Mouse (Mus musculus) megakaryocyte-erythroid progenitor cell, adult 5-6 weeks (primary cell): Measurements from ENCODE around the gene Iffo1. TPM values are rescaled to one million over a fixed set of nuclear protein-coding genes. Genes with fewer than 3 reads are reported as not detected.
"Not testable (repeated sequence)": the region's sequence is repeated elsewhere in the genome, so short reads cannot be mapped to it uniquely, and the experiment has no call there.

Experiments
- ATAC-seq: replicated peaks from 2 replicates; pipeline ENCODE4 v1.8.0; 2016; ENCODE audit warnings: mild to moderate bottlenecking, inconsistent platforms; ENCODE audit not compliant: severe bottlenecking, poor library complexity, low FRiP score, low TSS enrichment
- total RNA-seq, 2 experiments: library from RNA; stranded (forward) in 1 of 2; stranded (reverse) in 1 of 2; fragments of 200-1000, 215-1000 nt in 1 of 2; fragments of >200 nt in 1 of 2; fragmentation: Nextera tagmentation in 1 of 2; gene quantifications; 2 replicates each; pipeline ENCODE4 v1.2.3; 2014 to 2017

Gene Iffo1
- total RNA-seq, 2 experiments from 2014 or later: 10.3 to 22.7 TPM

DNA sequence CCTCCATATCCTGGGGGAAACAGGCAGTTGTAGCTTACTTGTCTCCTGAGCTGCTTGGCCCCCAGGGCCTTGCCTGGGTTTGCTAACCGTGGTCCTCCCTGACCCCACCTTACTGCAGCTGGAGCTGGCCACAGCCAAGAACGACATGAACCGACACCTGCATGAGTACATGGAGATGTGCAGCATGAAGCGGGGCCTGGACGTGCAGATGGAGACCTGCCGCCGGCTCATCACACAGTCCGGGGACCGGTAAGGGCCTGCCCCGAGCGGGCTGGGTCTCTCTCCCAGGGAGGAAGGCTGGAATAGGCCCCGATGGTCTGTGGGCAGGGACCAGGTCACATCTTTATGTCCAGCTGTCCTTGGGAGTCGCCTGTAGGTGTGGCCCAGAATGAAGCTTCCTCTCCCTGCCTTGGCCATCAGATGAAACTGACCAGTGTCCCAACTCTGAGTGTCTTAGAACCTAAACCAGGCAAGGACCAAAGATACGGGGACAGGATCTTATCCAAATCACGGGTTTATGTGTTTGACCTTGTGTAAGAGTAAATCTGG, 14.0 kb downstream of the Iffo1 start:
- no peak for ATAC-seq

GRCm38 (mm10) chr6:125159773-125160557, 14.9 kb downstream of the Iffo1 start:
- ATAC-seq: no peak

DNA sequence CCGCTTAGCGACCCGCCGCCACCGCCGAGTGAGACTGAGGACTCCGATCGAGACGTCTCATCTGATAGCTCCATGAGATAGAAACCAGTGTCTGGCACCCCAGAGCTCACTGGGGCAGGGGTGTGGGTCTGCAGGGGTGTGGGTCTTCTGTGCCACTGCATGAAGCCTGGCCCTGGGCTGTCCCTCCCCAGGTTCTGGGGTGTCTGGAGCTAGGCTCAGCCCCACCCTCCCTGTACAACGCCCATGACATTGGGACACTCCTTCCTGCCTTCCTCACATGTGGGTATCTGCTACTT, 15.5 kb downstream of the Iffo1 start:
- ATAC-seq: no peak

DNA sequence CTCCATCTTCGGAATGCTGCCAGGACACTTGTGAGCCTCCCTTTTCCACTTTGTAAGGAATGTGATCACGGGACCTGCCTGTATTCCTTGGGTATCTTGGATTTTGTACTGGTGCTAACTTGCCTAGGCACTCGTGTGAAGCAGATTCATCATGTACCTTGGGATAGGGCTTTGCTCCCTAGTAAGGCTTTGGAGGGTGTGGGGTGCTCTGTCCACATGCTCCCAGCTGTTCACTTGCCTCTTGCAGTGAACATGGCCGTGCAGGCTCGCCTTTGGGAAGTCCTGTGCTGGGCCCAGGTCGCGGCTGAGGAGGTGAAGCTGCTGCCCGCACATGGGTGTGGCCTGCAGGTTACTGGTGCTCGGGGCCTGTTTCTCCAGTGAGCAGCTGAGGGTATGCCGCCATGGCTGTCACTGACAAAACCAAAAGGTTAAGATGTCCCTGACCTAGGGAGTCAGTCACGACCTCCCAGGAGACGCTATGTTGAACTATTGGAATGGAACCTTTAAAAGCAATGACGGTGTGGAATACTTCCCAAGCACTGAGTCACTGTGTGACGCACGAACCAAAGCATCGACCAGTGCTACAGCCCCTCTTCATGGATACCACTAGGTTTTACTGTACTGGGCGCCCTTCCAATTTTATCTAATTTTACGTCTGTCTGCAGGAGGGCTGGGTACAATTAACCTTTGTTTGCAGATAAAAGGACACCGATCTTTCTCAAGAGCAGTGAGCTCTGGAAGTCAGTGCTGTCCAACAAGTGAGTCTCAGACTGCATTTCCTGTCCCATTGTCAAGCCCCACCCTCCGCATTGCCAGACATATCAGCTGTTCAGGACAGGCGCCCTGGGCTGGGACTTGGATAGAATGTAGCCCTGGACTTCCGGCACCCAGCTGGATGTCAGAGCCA, 16.1 kb downstream of the Iffo1 start:
- peak; percentile 10; the same call in 1 of the 2 replicates for ATAC-seq

- ATAC-seq: not testable (repeated sequence)
Observed at GRCm38 (mm10) chr6:125161971-125162370, 16.9 kb downstream of the Iffo1 start.

- ATAC-seq: not testable (repeated sequence)
Observed at GRCm38 (mm10) chr6:125162615-125163305, 17.7 kb downstream of the Iffo1 start.

DNA sequence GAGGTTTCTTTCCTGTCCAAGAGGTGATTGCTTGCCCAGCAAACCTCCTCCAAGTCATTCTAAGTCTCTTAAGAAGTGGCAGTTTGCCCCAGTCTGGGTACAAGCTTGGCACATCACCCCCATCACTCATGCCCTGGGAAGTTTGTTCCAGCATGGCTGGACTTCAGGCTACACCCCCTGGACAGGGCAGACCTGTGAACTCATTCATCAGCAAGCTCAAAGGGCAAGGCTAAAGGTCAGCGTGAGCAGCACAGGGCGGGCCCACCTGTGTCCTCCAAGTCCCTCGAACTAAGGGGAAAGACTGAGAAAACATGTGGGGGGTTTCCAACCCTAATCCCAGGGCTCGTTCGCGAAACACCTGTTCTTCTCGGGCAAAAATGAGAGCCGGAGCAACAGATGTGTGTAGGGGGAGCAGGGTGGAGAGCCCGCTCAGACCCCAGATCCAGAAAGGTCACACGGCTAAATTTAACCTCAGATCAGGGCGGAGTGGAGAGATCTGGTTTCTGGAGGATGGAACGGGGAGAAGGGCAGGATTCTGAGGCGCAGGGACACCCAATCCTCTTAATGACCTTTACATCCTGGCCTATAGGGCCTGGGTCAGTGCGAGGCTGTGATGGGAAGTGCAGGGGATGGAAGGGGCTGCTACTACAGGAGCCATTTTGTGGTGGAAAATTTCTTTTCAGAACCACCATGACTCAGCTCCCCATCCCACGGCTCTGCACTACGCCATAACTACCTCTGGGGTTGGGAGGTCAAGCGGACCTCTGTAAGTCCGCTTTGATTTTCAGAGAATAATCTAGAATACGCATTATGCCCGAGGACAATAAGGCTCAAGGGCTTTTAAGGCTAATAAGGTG, 19.0 kb downstream of the Iffo1 start:
- ATAC-seq: no peak

GRCm38 (mm10) chr6:125164672-125165327, 19.8 kb downstream of the Iffo1 start:
- ATAC-seq: peak; percentile 2; the same call in 1 of the 2 replicates

GRCm38 (mm10) chr6:125165328-125165891, 20.4 kb downstream of the Iffo1 start:
- peak; percentile 81 for ATAC-seq

DNA sequence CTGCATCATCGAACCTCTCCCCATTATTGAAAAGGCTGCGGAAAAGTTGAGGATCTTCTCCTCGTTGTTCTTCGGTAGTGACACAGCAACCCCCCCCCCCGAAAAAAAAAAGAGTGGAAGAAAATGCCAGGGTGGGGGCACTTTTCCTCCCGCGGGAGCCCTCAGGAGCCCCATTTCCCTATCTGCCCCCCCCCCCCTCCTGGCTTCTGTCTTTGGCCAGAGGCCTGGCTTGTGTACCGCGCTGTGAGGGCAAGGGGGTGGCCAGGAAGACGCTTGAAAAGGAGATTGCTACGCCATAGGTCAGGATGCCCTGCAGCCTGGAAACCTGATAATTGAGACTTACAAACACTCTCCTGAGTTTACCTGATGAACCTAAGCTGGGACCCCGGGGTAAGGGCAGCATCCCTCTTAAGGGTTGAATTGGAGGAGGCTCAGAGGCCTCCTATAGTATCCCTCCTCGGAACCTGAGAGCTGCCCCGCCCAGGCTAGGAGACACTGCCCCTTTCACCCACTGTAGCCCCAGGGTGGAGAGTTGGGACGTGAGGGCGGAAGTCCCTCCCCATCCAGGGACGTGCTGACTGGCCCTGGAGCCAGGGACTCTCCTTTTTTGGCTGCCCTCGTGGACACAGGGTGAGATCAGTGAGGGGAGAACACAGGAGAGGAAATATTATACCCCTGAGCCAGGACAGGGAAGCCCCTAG, 21.2 kb downstream of the Iffo1 start, which contains the start of gene Gapdh:
Gapdh (minus strand) TSS at position 417 of the 701 bp plus-strand sequence.
- peak; percentile 31 for ATAC-seq

DNA sequence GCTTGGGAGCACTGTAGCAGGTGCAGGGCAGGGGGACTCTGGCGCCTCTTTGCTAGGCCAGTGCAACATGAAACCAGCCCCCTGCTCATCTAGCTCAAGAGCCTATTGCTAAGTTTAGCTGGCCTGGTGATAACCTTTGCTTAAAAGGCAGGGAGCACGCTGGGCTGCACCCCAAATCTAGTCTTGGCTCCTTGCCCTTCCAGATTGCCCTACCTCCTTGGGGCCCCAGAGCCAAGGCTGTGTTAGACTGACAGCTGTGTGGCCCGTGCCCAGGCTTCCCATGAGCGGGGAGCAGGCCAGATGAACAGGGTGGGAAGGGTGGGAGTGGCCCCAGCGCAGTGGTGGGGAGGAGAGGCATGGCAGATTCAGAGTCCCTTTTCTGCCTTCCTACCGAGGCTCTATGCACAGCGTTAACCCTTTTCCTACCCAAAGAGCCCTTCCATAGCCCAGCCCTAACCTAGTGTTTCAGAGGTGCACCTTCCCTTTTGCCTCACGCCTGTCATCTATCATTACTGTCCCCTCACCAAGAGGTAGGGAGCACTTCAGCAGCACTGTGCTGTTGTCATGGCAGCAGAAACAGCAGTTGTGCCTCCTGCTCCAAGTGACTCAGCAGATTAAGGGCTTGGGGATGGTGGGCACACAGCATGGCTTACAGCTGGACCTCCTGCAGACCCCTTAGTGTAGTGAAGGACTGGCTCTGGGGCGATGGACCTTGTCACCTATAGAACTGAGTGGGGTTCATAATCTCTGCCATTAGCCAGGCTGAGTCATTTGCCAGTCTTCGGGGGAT, 22.0 kb downstream of the Iffo1 start:
- ATAC-seq: peak; percentile 8

DNA sequence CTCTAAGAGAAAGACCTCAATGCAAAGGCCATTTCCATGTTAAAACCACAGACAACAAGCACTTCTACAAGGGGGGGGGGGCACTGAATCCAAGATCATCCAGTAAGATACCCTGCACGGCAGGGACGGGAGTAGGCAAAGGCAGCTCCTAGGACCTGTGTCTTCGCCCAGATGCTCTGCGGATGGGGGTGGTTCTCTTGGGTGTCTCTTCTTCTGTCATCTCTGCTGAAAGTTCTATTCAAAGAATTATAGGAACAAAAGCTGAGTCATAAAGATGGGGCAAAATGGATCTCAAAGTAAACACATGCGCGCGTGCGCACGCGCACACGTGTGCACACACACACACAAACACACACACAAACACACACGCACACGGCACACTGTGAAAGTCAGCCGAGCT, 23.0 kb downstream of the Iffo1 start:
- ATAC-seq: no peak

DNA sequence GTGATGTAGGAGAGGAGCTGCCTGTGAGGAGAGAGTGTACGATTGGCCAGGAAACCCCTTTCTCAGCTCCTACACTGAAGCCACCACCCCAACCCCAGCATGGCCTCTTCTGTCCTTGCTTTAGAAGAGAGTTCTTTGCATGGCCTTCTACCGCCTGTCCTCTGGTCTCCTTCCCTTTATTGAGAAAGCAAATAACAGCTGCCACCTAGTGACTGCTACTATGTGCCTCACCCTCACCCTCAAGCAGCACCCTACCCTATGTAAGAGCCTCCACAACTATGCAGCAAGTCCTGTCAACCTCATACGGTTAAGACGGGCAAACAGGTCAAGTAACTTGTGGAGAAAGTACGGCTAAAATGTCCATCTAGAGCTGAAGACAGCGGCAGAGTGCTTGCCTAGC, 25.2 kb downstream of the Iffo1 start:
- no peak for ATAC-seq

DNA sequence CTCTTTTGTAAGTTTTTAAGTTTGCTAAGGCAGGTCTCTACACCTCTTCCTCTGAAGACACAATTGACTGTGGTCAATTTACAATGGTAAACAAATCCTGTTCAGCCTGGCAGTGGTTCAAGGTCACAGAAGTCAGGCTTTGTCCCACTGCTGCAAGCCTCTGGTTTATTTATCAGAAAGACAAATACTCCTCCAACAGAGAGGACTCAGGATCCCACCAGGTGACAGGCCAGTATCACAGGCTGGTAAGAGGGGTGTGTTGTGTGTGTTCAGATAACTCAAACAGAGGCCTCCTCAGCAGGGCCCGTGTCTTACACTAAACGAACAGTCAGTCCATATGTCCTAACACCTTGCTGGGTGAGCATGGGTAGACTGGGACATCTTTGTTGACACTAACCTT, 27.4 kb downstream of the Iffo1 start:
- ATAC-seq: no peak

GRCm38 (mm10) chr6:125173256-125173655, 28.2 kb downstream of the Iffo1 start:
- ATAC-seq: no peak

GRCm38 (mm10) chr6:125175469-125175868, 30.4 kb downstream of the Iffo1 start:
- no peak for ATAC-seq

- no peak for ATAC-seq
Observed at GRCm38 (mm10) chr6:125179601-125180000, 34.6 kb downstream of the Iffo1 start.
